Mouse (Mus musculus) kidney, embryonic 16.5 days (tissue): ENCODE measurements around the gene Rtn3. TPM values are rescaled to one million over a fixed set of nuclear protein-coding genes. Genes with fewer than 3 reads are reported as not detected.

Experiments used
- ATAC-seq: fragments of 200-750 bp; cut with Nextera tagmentation; 2 replicates; pipeline ENCODE4 v1.8.0; 2017; ENCODE audit warnings: moderate TSS enrichment; ENCODE audit not compliant: low FRiP score, low TSS enrichment
- H3K27ac ChIP-seq: fragments of 300-500 bp; sonication (generic); 2 replicates; pipeline ENCODE4 v1.5.1; 2014; ENCODE audit warnings: low read length
- H3K27me3 ChIP-seq: fragments of 300-500 bp; sonication (generic); 2 replicates; pipeline ENCODE4 v1.6.1; 2014; ENCODE audit warnings: low read length, control low read depth, mixed read lengths; ENCODE audit not compliant: insufficient read depth
- H3K36me3 ChIP-seq: fragments of 300-500 bp; sonication (generic); 2 replicates; pipeline ENCODE4 v1.6.1; 2014; ENCODE audit warnings: low read length, control low read depth, mixed read lengths; ENCODE audit not compliant: insufficient read depth
- H3K4me1 ChIP-seq: fragments of 300-500 bp; sonication (generic); 2 replicates; pipeline ENCODE4 v1.6.1; 2014; ENCODE audit warnings: low read length, control low read depth, mixed read lengths; ENCODE audit not compliant: insufficient read depth
- H3K4me2 ChIP-seq: fragments of 300-500 bp; sonication (generic); replicated peaks from 2 replicates; pipeline ENCODE4 v1.6.1; 2014; ENCODE audit warnings: low read depth, low read length
- H3K4me3 ChIP-seq: fragments of 300-500 bp; sonication (generic); 2 replicates; pipeline ENCODE4 v1.5.1; 2014; ENCODE audit warnings: mild to moderate bottlenecking, low read length
- H3K9ac ChIP-seq: fragments of 300-500 bp; sonication (generic); replicated peaks from 2 replicates; pipeline ENCODE4 v1.6.1; 2014; ENCODE audit warnings: low read length
- H3K9me3 ChIP-seq: fragments of 300-500 bp; sonication (generic); 2 replicates; pipeline ENCODE4 v1.6.1; 2016; ENCODE audit warnings: low read length, control low read depth
- WGBS: fragments of 180-500 bp; shearing (Covaris S2); extraction: QIAGEN DNeasy Blood & Tissue Kit; methylation state at CpG from one replicate; pipeline ENCODE4 v1.1.7; 2014; 5-methylcytosine and 5-hydroxymethylcytosine counted together
- polyA plus RNA-seq: library from polyadenylated mRNA; unstranded; fragments of >200 nt; fragmentation: Nextera tagmentation; extraction: Ambion mirVana; gene quantifications from 2 replicates; pipeline ENCODE4 v1.2.1, GENCODE M21; 2015

The Rtn3 gene
- polyA plus RNA-seq, 1 experiment from 2014 or later, result 169 TPM

GRCm38 (mm10) chr19:7424590-7425397, 58.3 kb downstream of the Rtn3 start:
- 71% methylated on average over 8 of the region's 8 CpGs for WGBS
- H3K36me3 ChIP-seq, result peaks cover 42% of the 10 kb centered on the region
- no peaks in the 10 kb centered on the region for H3K9me3 ChIP-seq
- H3K27ac ChIP-seq, result no peak overlapping the region
- no peak overlapping the region for H3K4me3 ChIP-seq
- no peak overlapping the region for H3K4me2 ChIP-seq
- H3K9ac ChIP-seq, result no peak overlapping the region
- ATAC-seq, result no peak
- H3K4me1 ChIP-seq, result peaks cover 46% of the 10 kb centered on the region
- no peaks in the 10 kb centered on the region for H3K27me3 ChIP-seq

- Histone ChIP-seq H3K27ac (peak overlapping the region; percentile 12; the same call in 1 of the 2 replicates), H3K27me3 (no peaks in the 10 kb centered on the region), H3K4me3 (no peak overlapping the region), H3K4me2 (no peak overlapping the region), H3K9me3 (no peaks in the 10 kb centered on the region), H3K4me1 (peaks cover 52% of the 10 kb centered on the region), H3K9ac (no peak overlapping the region), H3K36me3 (peaks cover 42% of the 10 kb centered on the region)
- WGBS, result 75% methylated on average over 7 of the region's 7 CpGs
- no peak for ATAC-seq
Measured at GRCm38 (mm10) chr19:7424131-7424530, 59.0 kb downstream of the Rtn3 start.

- H3K9me3 ChIP-seq, result no peaks in the 10 kb centered on the region
- H3K4me2 ChIP-seq, result peak overlapping the region; percentile 45
- H3K27ac ChIP-seq, result peak overlapping the region; percentile 12; the same call in 1 of the 2 replicates
- H3K4me3 ChIP-seq, result peak overlapping the region; percentile 18; the same call in 1 of the 2 replicates
- H3K4me1 ChIP-seq, result peaks cover 57% of the 10 kb centered on the region
- 27% methylated on average over 16 of the region's 16 CpGs for WGBS
- H3K9ac ChIP-seq, result peak overlapping the region; percentile 58
- ATAC-seq, result no peak; the same call in 1 of the 2 replicates
- peaks cover 41% of the 10 kb centered on the region for H3K36me3 ChIP-seq
- H3K27me3 ChIP-seq, result no peaks in the 10 kb centered on the region
Measured at GRCm38 (mm10) chr19:7423656-7424030, 59.4 kb downstream of the Rtn3 start.

- Histone ChIP-seq H3K4me3 (peak overlapping the region; percentile 18; the same call in 1 of the 2 replicates), H3K9me3 (no peaks in the 10 kb centered on the region), H3K4me2 (peak overlapping the region; percentile 45), H3K9ac (peak overlapping the region; percentile 58), H3K27ac (peak overlapping the region; percentile 47; the same call in 1 of the 2 replicates), H3K27me3 (no peaks in the 10 kb centered on the region), H3K36me3 (peaks cover 36% of the 10 kb centered on the region), H3K4me1 (peaks cover 58% of the 10 kb centered on the region)
- peak; percentile 76 for ATAC-seq
- 18% methylated on average over 47 of the region's 51 CpGs for WGBS
Measured at GRCm38 (mm10) chr19:7423028-7423655, 59.9 kb downstream of the Rtn3 start.

GRCm38 (mm10) chr19:7422656-7423027, 60.4 kb downstream of the Rtn3 start:
- Histone ChIP-seq H3K4me2 (peak overlapping the region; percentile 45), H3K36me3 (peaks cover 35% of the 10 kb centered on the region), H3K9me3 (no peaks in the 10 kb centered on the region), H3K4me3 (peak overlapping the region; percentile 18), H3K27ac (peak overlapping the region; percentile 47; the same call in 1 of the 2 replicates), H3K27me3 (no peaks in the 10 kb centered on the region), H3K4me1 (peaks cover 58% of the 10 kb centered on the region), H3K9ac (peak overlapping the region; percentile 58)
- WGBS, result 11% methylated on average over 31 of the region's 35 CpGs
- ATAC-seq, result 0 out of 2 replicates have a peak, but pooled peaks have one; percentile 5

GRCm38 (mm10) chr19:7421602-7422591, 61.2 kb downstream of the Rtn3 start:
- 15% methylated on average over 43 of the region's 48 CpGs for WGBS
- peak; percentile 8; the same call in 1 of the 2 replicates for ATAC-seq
- Histone ChIP-seq H3K4me2 (peak overlapping the region; percentile 45), H3K9me3 (no peaks in the 10 kb centered on the region), H3K27ac (peak overlapping the region; percentile 25; the same call in 1 of the 2 replicates), H3K4me3 (peak overlapping the region; percentile 18), H3K4me1 (peaks cover 58% of the 10 kb centered on the region), H3K9ac (peak overlapping the region; percentile 58), H3K36me3 (peaks cover 33% of the 10 kb centered on the region), H3K27me3 (no peaks in the 10 kb centered on the region)

- H3K27me3 ChIP-seq, result no peaks in the 10 kb centered on the region
- WGBS, result 57% methylated on average over 16 of the region's 27 CpGs
- no peaks in the 10 kb centered on the region for H3K9me3 ChIP-seq
- H3K9ac ChIP-seq, result no peak overlapping the region
- H3K36me3 ChIP-seq, result peaks cover 27% of the 10 kb centered on the region
- H3K27ac ChIP-seq, result no peak overlapping the region
- H3K4me3 ChIP-seq, result no peak overlapping the region
- no peak overlapping the region for H3K4me2 ChIP-seq
- peaks cover 64% of the 10 kb centered on the region for H3K4me1 ChIP-seq
- ATAC-seq, result no peak
Measured at GRCm38 (mm10) chr19:7420841-7421601, 62.1 kb downstream of the Rtn3 start.

GRCm38 (mm10) chr19:7420108-7420507, 63.0 kb downstream of the Rtn3 start:
- no peaks in the 10 kb centered on the region for H3K27me3 ChIP-seq
- no peaks in the 10 kb centered on the region for H3K9me3 ChIP-seq
- no peak overlapping the region for H3K4me3 ChIP-seq
- H3K9ac ChIP-seq, result no peak overlapping the region
- peak overlapping the region; percentile 65; the same call in 1 of the 2 replicates for H3K4me2 ChIP-seq
- whole genome bisulfite sequencing, result 65% methylated on average over 12 of the region's 12 CpGs
- no peak for ATAC-seq
- peaks cover 70% of the 10 kb centered on the region for H3K4me1 ChIP-seq
- H3K36me3 ChIP-seq, result peaks cover 21% of the 10 kb centered on the region
- H3K27ac ChIP-seq, result no peak overlapping the region
